In genomic region chr3:41021980-41022379, GRCm38 (mm10) we compare ENCODE assay signal across 9 mouse cellular contexts.
A peak's percentile ranks its signal among the peaks of the same experiment; 100 is the strongest.
DNase-seq lines count a peak whose midpoint lies in the region; ATAC-seq lines count a peak whose summit lies in the region.
"Had no signal": no experiment of that assay in that cellular context is flagged by ENCODE, and none has a peak within 500 bp of the region (broad histone marks: within the 10 kb centered on the region; RNA-seq: fewer than 3 reads in every experiment).

No protein-coding gene starts in this region.

- H3K4me1 ChIP-seq in forebrain, embryonic 13.5 days = peaks cover 4% of the 10 kb centered on the region; the same call in 1 of the 2 replicates
- H3K4me1 ChIP-seq in forebrain, embryonic 11.5 days (replicated peaks; ENCODE audit: control insufficient read depth, insufficient read depth, low read length) = no peaks in the 10 kb centered on the region

- no peaks in the 10 kb centered on the region for H3K27me3 ChIP-seq in forebrain, embryonic 13.5 days
- no peaks in the 10 kb centered on the region for H3K27me3 ChIP-seq in forebrain, embryonic 11.5 days (ENCODE audit: control insufficient read depth, insufficient read depth, low read length)

- no peak overlapping the region for H3K27ac ChIP-seq in forebrain, embryonic 13.5 days
- no peak overlapping the region for H3K27ac ChIP-seq in forebrain, embryonic 11.5 days (ENCODE audit: low read depth, low read length)
- H3K27ac ChIP-seq: kidney, postnatal 0 days had no signal

- H3K4me3 ChIP-seq in forebrain, embryonic 13.5 days = no peak overlapping the region
- H3K4me3 ChIP-seq in forebrain, embryonic 11.5 days (ENCODE audit: low read depth, low read length) = no peak overlapping the region

- no peak overlapping the region for H3K4me2 ChIP-seq in forebrain, embryonic 13.5 days
- no peak overlapping the region for H3K4me2 ChIP-seq in forebrain, embryonic 11.5 days (ENCODE audit: low read depth, low read length, severe bottlenecking)

- 44% methylated on average over 6 of the region's 6 CpGs for WGBS in forebrain, embryonic 13.5 days
- WGBS in forebrain, embryonic 11.5 days = 69% methylated on average over 6 of the region's 6 CpGs

- H3K9me3 ChIP-seq in forebrain, embryonic 13.5 days (replicated peaks) = no peaks in the 10 kb centered on the region
- H3K9me3 ChIP-seq in forebrain, embryonic 11.5 days (ENCODE audit: control insufficient read depth, low read length) = no peaks in the 10 kb centered on the region

- ATAC-seq in forebrain, embryonic 13.5 days = peak; percentile 65
- ATAC-seq in forebrain, embryonic 11.5 days (replicated peaks; ENCODE audit: low FRiP score) = no peak

- H3K36me3 ChIP-seq in forebrain, embryonic 13.5 days (ENCODE audit: poor library complexity, severe bottlenecking) = no peaks in the 10 kb centered on the region
- H3K36me3 ChIP-seq in forebrain, embryonic 11.5 days (ENCODE audit: control insufficient read depth, insufficient read depth, low read length) = no peaks in the 10 kb centered on the region

- DNase-seq in forebrain, embryonic 11.5 days (ENCODE audit: low spot score) = no peak
- peak; percentile 35 to 40 for DNase-seq in right cerebral cortex, adult 2 months (ENCODE audit: low spot score in 2 of 2)
- DNase-seq in right cerebral cortex, postnatal 14 days = no peak
- DNase-seq in layer of hippocampus, adult 11-12 months (ENCODE audit: low spot score) = peak; percentile 67
- DNase-seq in ovary, postnatal 10 days (ENCODE audit: low spot score) = no peak
- no peak for DNase-seq in testis, postnatal 14 days (ENCODE audit: low spot score)
- no peak for DNase-seq in urinary bladder, postnatal 4 days (ENCODE audit: low spot score in 2 of 2)

- H3K9ac ChIP-seq in forebrain, embryonic 13.5 days = no peak overlapping the region
- H3K9ac ChIP-seq in forebrain, embryonic 11.5 days (ENCODE audit: low read length) = no peak overlapping the region

Comparison
In these comparisons a context has a peak if more than half of its experiments do, and no peak if none do; other contexts are left out.
1. DNase-seq: peak in right cerebral cortex, adult 2 months (2 of 2) and layer of hippocampus, adult 11-12 months (single experiment); none in forebrain, embryonic 11.5 days (single experiment), right cerebral cortex, postnatal 14 days (single experiment), ovary, postnatal 10 days (single experiment), testis, postnatal 14 days (single experiment) and urinary bladder, postnatal 4 days (0 of 2).